Mouse (Mus musculus) midbrain, embryonic 16.5 days (tissue): Measurements from ENCODE around the gene Cnot2. TPM values are rescaled to one million over a fixed set of nuclear protein-coding genes. Genes with fewer than 3 reads are reported as not detected.

Experiments
- ATAC-seq: fragments of 200-750 bp; cut with Nextera tagmentation; 2 replicates; pipeline ENCODE4 v1.8.0; 2017; ENCODE audit warnings: moderate TSS enrichment
- H3K27ac ChIP-seq: fragments of 300-500 bp; sonication (generic); 2 replicates; pipeline ENCODE4 v1.5.1; 2014; ENCODE audit warnings: mild to moderate bottlenecking, low read length, mixed read lengths
- H3K27me3 ChIP-seq: fragments of 300-500 bp; sonication (generic); 2 replicates; pipeline ENCODE4 v1.6.1; 2014; ENCODE audit warnings: low read depth, low read length, mixed read lengths; ENCODE audit not compliant: control insufficient read depth, insufficient read depth
- H3K36me3 ChIP-seq: fragments of 300-500 bp; sonication (generic); 2 replicates; pipeline ENCODE4 v1.6.1; 2014; ENCODE audit warnings: mild to moderate bottlenecking, low read length, moderate library complexity, mixed read lengths; ENCODE audit not compliant: control insufficient read depth, insufficient read depth
- H3K4me1 ChIP-seq: fragments of 300-500 bp; sonication (generic); 2 replicates; pipeline ENCODE4 v1.6.1; 2014; ENCODE audit warnings: mild to moderate bottlenecking, low read length, mixed read lengths; ENCODE audit not compliant: control insufficient read depth, insufficient read depth
- H3K4me2 ChIP-seq: fragments of 300-500 bp; sonication (generic); 2 replicates; pipeline ENCODE4 v1.6.1; 2014; ENCODE audit warnings: mild to moderate bottlenecking, low read length, mixed read lengths
- H3K4me3 ChIP-seq: fragments of 300-500 bp; sonication (generic); 2 replicates; pipeline ENCODE4 v1.5.1; 2014; ENCODE audit warnings: low read depth, mild to moderate bottlenecking, low read length, moderate library complexity, mixed read lengths
- H3K9ac ChIP-seq: fragments of 300-500 bp; sonication (generic); 2 replicates; pipeline ENCODE4 v1.6.1; 2014; ENCODE audit warnings: low read depth, low read length, mixed read lengths
- H3K9me3 ChIP-seq: fragments of 300-500 bp; sonication (generic); replicated peaks from 2 replicates; pipeline ENCODE4 v1.6.1; 2014; ENCODE audit warnings: mild to moderate bottlenecking, low read length, mixed read lengths; ENCODE audit not compliant: control insufficient read depth, poor library complexity, severe bottlenecking
- WGBS: fragments of 180-500 bp; shearing (Covaris S2); extraction: QIAGEN DNeasy Blood & Tissue Kit; methylation state at CpG from one replicate; pipeline ENCODE4 v1.1.7; 2014; 5-methylcytosine and 5-hydroxymethylcytosine counted together
- polyA plus RNA-seq: library from polyadenylated mRNA; unstranded; fragments of >200 nt; fragmentation: Nextera tagmentation; extraction: Ambion mirVana; gene quantifications from 2 replicates; pipeline ENCODE4 v1.2.1, GENCODE M21; 2015

Cnot2 gene
- polyA plus RNA-seq, 1 experiment from 2014 or later = 94.2 TPM

DNA sequence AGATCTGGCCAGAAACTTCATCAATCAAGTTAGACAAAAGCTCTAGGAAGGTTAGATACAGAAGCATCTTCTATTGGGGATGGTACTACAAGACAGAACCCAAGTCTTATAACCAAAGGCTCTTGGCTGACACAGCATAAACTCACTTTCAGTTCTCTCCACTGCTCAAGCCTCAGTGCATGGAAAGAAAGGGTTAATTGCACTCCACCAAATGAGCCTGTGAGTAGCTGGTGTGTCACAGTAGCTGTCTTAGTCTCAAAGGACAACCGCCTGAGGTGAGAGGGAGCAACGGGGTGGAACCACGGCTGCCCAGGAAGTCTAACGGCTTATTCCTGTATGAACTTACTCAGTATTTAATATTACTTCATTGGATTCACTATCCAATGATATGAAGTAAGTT is 33.4 kb downstream of the Cnot2 start:
- H3K9me3 ChIP-seq = no peaks in the 10 kb centered on the region
- H3K27ac ChIP-seq = no peak overlapping the region
- no peak overlapping the region for H3K4me3 ChIP-seq
- peaks cover 2% of the 10 kb centered on the region; the same call in 1 of the 2 replicates for H3K4me1 ChIP-seq
- WGBS = 20% methylated on average over 4 of the region's 4 CpGs
- ATAC-seq = no peak
- H3K36me3 ChIP-seq = no peaks in the 10 kb centered on the region; the same call in 1 of the 2 replicates
- H3K4me2 ChIP-seq = no peak overlapping the region
- no peaks in the 10 kb centered on the region for H3K27me3 ChIP-seq
- no peak overlapping the region for H3K9ac ChIP-seq

DNA sequence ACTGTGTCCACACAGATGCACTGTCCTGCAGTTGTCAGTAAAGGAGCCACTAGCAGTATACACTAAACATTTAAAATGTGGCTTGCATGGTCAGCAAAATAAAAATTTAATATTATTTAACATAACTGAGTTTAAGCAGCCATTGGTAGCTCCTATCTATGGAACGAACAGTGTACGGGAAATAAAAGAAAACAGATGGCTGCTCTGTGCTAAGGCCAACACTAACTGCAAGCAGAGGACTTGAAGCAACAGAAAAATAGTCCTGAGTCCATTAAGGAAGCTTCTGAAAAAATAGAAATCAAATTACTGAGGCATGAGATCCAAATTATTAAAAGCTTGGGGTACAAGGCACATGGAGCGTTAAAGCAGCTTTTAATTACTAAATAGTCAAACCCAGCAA is 35.1 kb downstream of the Cnot2 start:
- Histone ChIP-seq H3K36me3 (no peaks in the 10 kb centered on the region; the same call in 1 of the 2 replicates), H3K27ac (no peak overlapping the region), H3K4me3 (no peak overlapping the region), H3K9ac (no peak overlapping the region), H3K4me2 (no peak overlapping the region), H3K4me1 (peaks cover 2% of the 10 kb centered on the region; the same call in 1 of the 2 replicates), H3K27me3 (no peaks in the 10 kb centered on the region), H3K9me3 (no peaks in the 10 kb centered on the region)
- 85% methylated on average over 3 of the region's 3 CpGs for WGBS
- ATAC-seq = no peak

DNA sequence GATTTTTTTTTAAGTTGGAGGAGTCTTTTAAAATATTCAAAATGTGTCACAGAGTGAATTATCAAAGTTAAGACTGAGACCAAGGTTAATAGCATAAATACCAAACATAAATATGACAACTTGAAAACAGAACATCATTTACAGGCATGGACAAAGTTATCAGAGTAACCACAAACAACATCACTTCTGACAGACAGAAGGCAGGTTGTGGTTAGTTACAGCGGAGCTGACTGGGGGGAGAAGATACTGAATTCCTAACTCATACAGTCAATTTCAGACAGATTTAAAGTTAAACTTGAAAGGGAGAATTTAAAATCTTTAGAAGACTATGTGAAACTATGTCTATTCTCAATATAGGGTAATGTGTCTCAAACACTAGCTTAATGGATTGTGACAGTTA is 38.2 kb downstream of the Cnot2 start:
- peaks cover 2% of the 10 kb centered on the region; the same call in 1 of the 2 replicates for H3K4me1 ChIP-seq
- no peaks in the 10 kb centered on the region for H3K9me3 ChIP-seq
- H3K4me2 ChIP-seq = no peak overlapping the region
- no peak overlapping the region for H3K4me3 ChIP-seq
- H3K27ac ChIP-seq = no peak overlapping the region
- 91% methylated on average over 1 of the region's 1 CpGs for WGBS
- H3K27me3 ChIP-seq = no peaks in the 10 kb centered on the region
- ATAC-seq = no peak
- H3K9ac ChIP-seq = no peak overlapping the region
- no peaks in the 10 kb centered on the region; the same call in 1 of the 2 replicates for H3K36me3 ChIP-seq

- Histone ChIP-seq H3K9ac (no peak overlapping the region), H3K4me2 (no peak overlapping the region), H3K9me3 (no peaks in the 10 kb centered on the region), H3K4me3 (no peak overlapping the region), H3K36me3 (no peaks in the 10 kb centered on the region; the same call in 1 of the 2 replicates), H3K27me3 (no peaks in the 10 kb centered on the region), H3K4me1 (peaks cover 2% of the 10 kb centered on the region; the same call in 1 of the 2 replicates), H3K27ac (no peak overlapping the region)
- 60% methylated on average over 5 of the region's 5 CpGs for WGBS
- no peak for ATAC-seq
These were observed 40.6 kb downstream of the Cnot2 start for GRCm38 (mm10) chr10:116540750-116541149.

DNA sequence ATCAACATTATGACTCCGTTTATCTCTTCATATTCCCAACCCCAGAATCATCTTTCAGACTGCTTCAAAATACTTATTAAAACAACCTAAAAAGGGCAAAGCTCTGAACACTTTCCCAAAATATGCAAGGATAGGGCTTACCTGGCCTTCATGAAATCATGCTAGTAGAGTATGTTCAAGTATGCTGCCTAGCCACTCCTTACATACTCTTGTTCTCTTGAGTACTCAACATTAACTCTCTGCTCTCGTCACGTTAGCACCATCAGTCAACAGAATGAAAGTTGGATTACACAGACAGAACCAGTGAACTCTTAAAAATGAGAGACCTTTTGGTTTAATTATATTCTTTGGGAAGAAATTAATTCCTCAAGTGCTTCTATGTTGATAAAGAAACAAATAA is 43.8 kb downstream of the Cnot2 start:
- Histone ChIP-seq H3K4me3 (no peak overlapping the region), H3K27ac (no peak overlapping the region), H3K9me3 (no peaks in the 10 kb centered on the region), H3K4me1 (peaks cover 9% of the 10 kb centered on the region; the same call in 1 of the 2 replicates), H3K27me3 (no peaks in the 10 kb centered on the region), H3K36me3 (no peaks in the 10 kb centered on the region), H3K9ac (no peak overlapping the region), H3K4me2 (no peak overlapping the region)
- 93% methylated on average over 3 of the region's 3 CpGs for WGBS
- no peak for ATAC-seq

DNA sequence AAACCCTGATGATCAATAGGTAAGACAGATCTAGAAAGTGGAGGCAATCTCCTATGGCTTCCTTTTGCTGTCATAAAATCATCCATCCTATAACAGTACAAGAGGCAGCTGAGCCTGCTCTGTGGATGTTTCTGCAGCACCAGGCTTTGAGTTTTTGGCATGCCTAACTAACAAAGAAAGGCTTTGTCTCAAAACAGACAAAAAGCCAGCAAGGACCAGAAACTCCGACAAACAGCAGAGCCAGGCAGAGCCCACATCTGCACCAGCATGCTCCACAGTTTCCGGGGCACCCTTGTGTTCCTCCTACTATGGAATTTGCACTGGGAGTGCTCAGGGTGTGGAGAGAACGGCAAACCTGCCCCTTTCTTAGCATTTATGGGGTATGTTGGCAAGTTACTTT is 47.0 kb downstream of the Cnot2 start:
- H3K4me3 ChIP-seq = no peak overlapping the region
- no peaks in the 10 kb centered on the region for H3K36me3 ChIP-seq
- no peaks in the 10 kb centered on the region for H3K27me3 ChIP-seq
- peaks cover 14% of the 10 kb centered on the region for H3K4me1 ChIP-seq
- no peaks in the 10 kb centered on the region for H3K9me3 ChIP-seq
- WGBS = 9% methylated on average over 3 of the region's 3 CpGs
- no peak for ATAC-seq
- no peak overlapping the region for H3K9ac ChIP-seq
- no peak overlapping the region for H3K4me2 ChIP-seq
- no peak overlapping the region for H3K27ac ChIP-seq

- Histone ChIP-seq H3K9me3 (no peaks in the 10 kb centered on the region), H3K27ac (no peak overlapping the region), H3K4me1 (peaks cover 14% of the 10 kb centered on the region), H3K36me3 (no peaks in the 10 kb centered on the region), H3K4me3 (no peak overlapping the region), H3K4me2 (no peak overlapping the region), H3K27me3 (no peaks in the 10 kb centered on the region), H3K9ac (no peak overlapping the region)
- 88% methylated on average over 3 of the region's 3 CpGs for WGBS
- no peak for ATAC-seq
These were observed 48.8 kb downstream of the Cnot2 start for GRCm38 (mm10) chr10:116532561-116532960.

DNA sequence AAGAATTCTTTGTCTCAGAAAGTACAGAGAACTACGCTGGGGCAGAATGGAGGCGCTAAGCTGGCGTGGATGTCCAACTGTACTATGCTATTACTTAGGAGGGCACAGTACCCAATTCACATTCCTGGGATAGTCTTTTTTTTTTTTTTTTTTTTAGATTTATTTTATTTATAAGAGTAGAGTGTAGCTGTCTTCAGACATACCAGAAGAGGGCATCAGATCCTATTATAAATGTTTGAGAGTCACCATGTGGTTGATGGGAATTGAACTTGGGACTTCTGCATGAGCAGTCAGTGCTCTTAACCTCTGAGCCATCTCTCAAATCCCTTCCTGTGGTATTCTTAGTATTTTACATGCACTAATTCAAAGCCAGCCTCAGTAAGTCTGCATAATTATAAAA is 50.2 kb downstream of the Cnot2 start:
- H3K9me3 ChIP-seq = no peaks in the 10 kb centered on the region
- H3K4me1 ChIP-seq = peaks cover 14% of the 10 kb centered on the region
- H3K4me2 ChIP-seq = no peak overlapping the region
- no peak overlapping the region for H3K27ac ChIP-seq
- no peak overlapping the region for H3K4me3 ChIP-seq
- no peaks in the 10 kb centered on the region for H3K27me3 ChIP-seq
- no peak for ATAC-seq
- 87% methylated on average over 3 of the region's 3 CpGs for whole genome bisulfite sequencing
- H3K36me3 ChIP-seq = no peaks in the 10 kb centered on the region
- no peak overlapping the region for H3K9ac ChIP-seq

- H3K36me3 ChIP-seq = no peaks in the 10 kb centered on the region
- no peak overlapping the region for H3K9ac ChIP-seq
- no peaks in the 10 kb centered on the region for H3K9me3 ChIP-seq
- no peak overlapping the region for H3K4me3 ChIP-seq
- peaks cover 3% of the 10 kb centered on the region; the same call in 1 of the 2 replicates for H3K4me1 ChIP-seq
- WGBS = 89% methylated on average over 1 of the region's 1 CpGs
- no peak for ATAC-seq
- no peaks in the 10 kb centered on the region for H3K27me3 ChIP-seq
- H3K27ac ChIP-seq = no peak overlapping the region
- no peak overlapping the region for H3K4me2 ChIP-seq
These were observed 61.7 kb downstream of the Cnot2 start for GRCm38 (mm10) chr10:116519588-116519987.
